Mouse (Mus musculus) neural tube, embryonic 11.5 days (tissue): Measurements from ENCODE around the gene Bcl2l1. TPM values are rescaled to one million over a fixed set of nuclear protein-coding genes. Genes with fewer than 3 reads are reported as not detected.

ENCODE experiments used
- ATAC-seq: fragments of 200-750 bp; cut with Nextera tagmentation; 2 replicates; pipeline ENCODE4 v1.8.0; 2017; ENCODE audit warnings: moderate number of reproducible peaks, mild to moderate bottlenecking, moderate TSS enrichment, moderate library complexity; ENCODE audit not compliant: insufficient read depth, low FRiP score, low TSS enrichment
- DNase-seq: peaks from one replicate; pipeline ENCODE4 v3.0.0-alpha.2; 2015; ENCODE audit warnings: low spot score
- H3K27ac ChIP-seq: fragments of 300-500 bp; sonication (generic); 2 replicates; pipeline ENCODE4 v1.5.1; 2014; ENCODE audit warnings: low read depth, mild to moderate bottlenecking, low read length
- H3K27me3 ChIP-seq: fragments of 300-500 bp; sonication (generic); 2 replicates; pipeline ENCODE4 v1.6.1; 2014; ENCODE audit warnings: mild to moderate bottlenecking, low read length, mixed read lengths; ENCODE audit not compliant: control insufficient read depth, insufficient read depth
- H3K36me3 ChIP-seq: fragments of 300-500 bp; sonication (generic); 2 replicates; pipeline ENCODE4 v1.6.1; 2014; ENCODE audit warnings: mild to moderate bottlenecking, low read length, moderate library complexity, mixed read lengths; ENCODE audit not compliant: control insufficient read depth, insufficient read depth
- H3K4me1 ChIP-seq: fragments of 300-500 bp; sonication (generic); 2 replicates; pipeline ENCODE4 v1.6.1; 2014; ENCODE audit warnings: low read length, mixed read lengths; ENCODE audit not compliant: control insufficient read depth, insufficient read depth
- H3K4me2 ChIP-seq: fragments of 300-500 bp; sonication (generic); 2 replicates; pipeline ENCODE4 v1.6.1; 2014; ENCODE audit warnings: low read depth, mild to moderate bottlenecking, moderate library complexity
- H3K4me3 ChIP-seq: fragments of 300-500 bp; sonication (generic); 2 replicates; pipeline ENCODE4 v1.5.1; 2014; ENCODE audit warnings: low read depth, low read length
- H3K9ac ChIP-seq: fragments of 300-500 bp; sonication (generic); 2 replicates; pipeline ENCODE4 v1.6.1; 2014; ENCODE audit warnings: mild to moderate bottlenecking, low read length
- H3K9me3 ChIP-seq: fragments of 300-500 bp; sonication (generic); 2 replicates; pipeline ENCODE4 v1.6.1; 2016; ENCODE audit warnings: low read length; ENCODE audit not compliant: control insufficient read depth
- WGBS: fragments of 180-500 bp; shearing (Covaris S2); extraction: QIAGEN DNeasy Blood & Tissue Kit; methylation state at CpG from one replicate; pipeline ENCODE4 v1.1.7; 2014; 5-methylcytosine and 5-hydroxymethylcytosine counted together
- polyA plus RNA-seq: library from polyadenylated mRNA; unstranded; fragments of >200 nt; fragmentation: Nextera tagmentation; extraction: Ambion mirVana; gene quantifications from 2 replicates; pipeline ENCODE4 v1.2.1, GENCODE M21; 2014

The Bcl2l1 gene
- polyA plus RNA-seq, 1 experiment from 2014 or later: 132 TPM

GRCm38 (mm10) chr2:152847057-152847814 is 15.7 kb upstream of the Bcl2l1 start:
- Histone ChIP-seq H3K27me3 (no peaks in the 10 kb centered on the region), H3K27ac (no peak overlapping the region), H3K4me1 (peaks cover 12% of the 10 kb centered on the region; the same call in 1 of the 2 replicates), H3K4me2 (peak overlapping the region; percentile 27), H3K4me3 (no peak overlapping the region), H3K9ac (no peak overlapping the region), H3K36me3 (no peaks in the 10 kb centered on the region), H3K9me3 (no peaks in the 10 kb centered on the region)
- 20% methylated on average over 3 of the region's 3 CpGs for WGBS
- no peak for DNase-seq
- no peak; the same call in 1 of the 2 replicates for ATAC-seq

GRCm38 (mm10) chr2:152842741-152843140 is 11.2 kb upstream of the Bcl2l1 start:
- Histone ChIP-seq H3K9ac (no peak overlapping the region), H3K4me2 (no peak overlapping the region), H3K4me3 (no peak overlapping the region), H3K36me3 (no peaks in the 10 kb centered on the region), H3K4me1 (no peaks in the 10 kb centered on the region), H3K27me3 (no peaks in the 10 kb centered on the region), H3K27ac (no peak overlapping the region), H3K9me3 (no peaks in the 10 kb centered on the region)
- DNase-seq: no peak
- no peak for ATAC-seq
- WGBS: 75% methylated on average over 3 of the region's 3 CpGs

DNA sequence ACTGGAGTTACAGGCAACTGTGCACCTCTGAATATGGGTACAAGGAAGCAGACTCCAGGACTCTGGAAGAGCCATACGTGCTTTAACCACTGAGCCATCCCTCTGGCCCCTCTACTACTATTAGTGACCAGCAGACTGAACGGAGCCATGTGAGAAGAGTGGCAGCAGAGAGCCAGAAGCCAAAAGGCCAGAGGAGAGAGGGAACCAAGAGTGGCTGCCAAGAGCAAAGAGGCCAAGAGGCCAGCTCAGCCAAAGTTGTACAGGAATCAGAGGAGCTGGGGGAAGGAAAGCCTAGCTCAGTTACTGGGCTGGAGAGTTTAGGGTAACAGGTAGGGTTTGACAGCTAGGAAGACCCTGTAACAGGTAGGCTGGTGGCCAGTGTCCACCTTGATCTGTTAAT is 7.7 kb upstream of the Bcl2l1 start:
- no peak overlapping the region for H3K27ac ChIP-seq
- H3K27me3 ChIP-seq: no peaks in the 10 kb centered on the region
- H3K36me3 ChIP-seq: no peaks in the 10 kb centered on the region
- ATAC-seq (no peak), DNase-seq (no peak)
- no peak overlapping the region for H3K4me2 ChIP-seq
- H3K4me3 ChIP-seq: no peak overlapping the region
- no peak overlapping the region for H3K9ac ChIP-seq
- 70% methylated on average over 2 of the region's 2 CpGs for WGBS
- no peaks in the 10 kb centered on the region for H3K4me1 ChIP-seq
- no peaks in the 10 kb centered on the region for H3K9me3 ChIP-seq

DNA sequence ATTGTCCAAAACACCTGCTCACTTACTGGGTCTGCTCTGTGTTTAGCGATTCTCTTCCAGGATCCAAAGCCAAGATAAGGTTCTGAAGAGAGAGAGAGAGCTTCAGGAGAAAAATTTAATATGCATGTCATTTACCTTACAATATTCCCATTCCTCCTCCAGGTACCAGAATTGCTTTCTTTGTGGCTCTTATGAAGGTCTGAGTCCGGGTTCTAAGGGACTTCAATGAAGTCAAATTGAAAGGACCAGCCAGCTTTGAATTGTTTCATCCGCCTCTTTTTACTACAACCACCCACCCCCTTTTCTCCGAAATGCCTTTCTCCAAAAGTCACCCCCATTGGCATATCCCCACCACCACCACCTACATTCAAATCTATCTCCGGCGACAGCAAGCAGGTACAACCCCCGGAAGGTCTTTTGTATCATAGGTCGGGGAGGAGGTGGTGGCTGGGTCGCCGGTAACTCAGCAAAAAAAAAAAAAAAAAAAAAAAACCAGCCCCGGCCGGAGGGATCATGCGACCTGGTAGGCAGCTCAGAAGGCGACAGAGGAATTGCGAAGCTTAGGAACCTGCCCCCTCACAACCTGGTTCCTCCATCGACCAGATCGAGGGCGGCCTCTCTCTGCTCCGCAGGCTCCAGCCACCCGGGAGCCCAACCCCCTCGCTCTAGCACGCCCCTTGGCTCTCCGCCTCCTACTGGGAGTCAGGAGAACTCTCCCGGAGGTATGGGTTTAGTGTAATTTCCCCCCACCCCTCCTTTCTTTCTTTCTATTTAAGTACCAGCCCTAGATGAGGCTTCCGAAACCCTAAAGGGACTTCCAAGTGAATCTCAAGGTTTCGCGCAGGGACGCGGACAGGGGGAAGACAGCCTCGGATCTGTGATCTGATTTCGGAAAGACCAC is 1.3 kb downstream of the Bcl2l1 start:
- Histone ChIP-seq H3K36me3 (no peaks in the 10 kb centered on the region), H3K27me3 (no peaks in the 10 kb centered on the region), H3K9ac (peak overlapping the region; percentile 91), H3K4me2 (peak overlapping the region; percentile 67), H3K9me3 (no peaks in the 10 kb centered on the region), H3K27ac (peak overlapping the region; percentile 94), H3K4me1 (peaks cover 21% of the 10 kb centered on the region), H3K4me3 (peak overlapping the region; percentile 61)
- WGBS: 3% methylated on average over 31 of the region's 31 CpGs
- ATAC-seq (peak; percentile 82), DNase-seq (peak; percentile 86)

- Histone ChIP-seq H3K27ac (no peak overlapping the region), H3K9me3 (no peaks in the 10 kb centered on the region), H3K36me3 (no peaks in the 10 kb centered on the region), H3K4me2 (peak overlapping the region; percentile 67), H3K4me1 (peaks cover 21% of the 10 kb centered on the region), H3K27me3 (no peaks in the 10 kb centered on the region), H3K4me3 (peak overlapping the region; percentile 61), H3K9ac (peak overlapping the region; percentile 56)
- WGBS: 80% methylated on average over 23 of the region's 23 CpGs
- DNase-seq (no peak), ATAC-seq (no peak)
Measured at GRCm38 (mm10) chr2:152829367-152829881, 2.1 kb downstream of the Bcl2l1 start.

DNA sequence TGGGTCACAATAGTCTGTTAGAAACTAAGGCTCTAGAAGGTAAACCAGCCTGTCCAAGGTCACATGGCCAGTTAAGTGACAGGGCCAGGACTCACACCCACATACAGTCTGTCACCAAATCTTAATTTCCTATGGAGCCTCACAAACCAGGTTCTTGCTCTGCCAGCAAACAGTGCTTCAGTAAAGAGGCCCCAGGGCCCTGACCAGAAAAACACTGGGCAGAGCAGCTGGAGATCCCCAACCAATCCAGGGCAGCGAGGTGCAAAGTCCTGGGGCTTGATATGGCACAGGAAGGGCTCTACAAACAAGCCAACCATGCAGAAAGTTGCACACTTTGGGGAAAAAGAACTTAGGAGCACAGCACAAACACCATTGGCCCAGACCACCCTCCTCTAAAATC is 3.0 kb downstream of the Bcl2l1 start:
- peaks cover 21% of the 10 kb centered on the region for H3K4me1 ChIP-seq
- H3K9ac ChIP-seq: peak overlapping the region; percentile 40
- ATAC-seq (no peak), DNase-seq (no peak)
- 60% methylated on average over 1 of the region's 1 CpGs for WGBS
- H3K9me3 ChIP-seq: no peaks in the 10 kb centered on the region
- H3K27me3 ChIP-seq: no peaks in the 10 kb centered on the region
- H3K4me2 ChIP-seq: peak overlapping the region; percentile 67
- H3K36me3 ChIP-seq: no peaks in the 10 kb centered on the region
- peak overlapping the region; percentile 61 for H3K4me3 ChIP-seq
- H3K27ac ChIP-seq: no peak overlapping the region

DNA sequence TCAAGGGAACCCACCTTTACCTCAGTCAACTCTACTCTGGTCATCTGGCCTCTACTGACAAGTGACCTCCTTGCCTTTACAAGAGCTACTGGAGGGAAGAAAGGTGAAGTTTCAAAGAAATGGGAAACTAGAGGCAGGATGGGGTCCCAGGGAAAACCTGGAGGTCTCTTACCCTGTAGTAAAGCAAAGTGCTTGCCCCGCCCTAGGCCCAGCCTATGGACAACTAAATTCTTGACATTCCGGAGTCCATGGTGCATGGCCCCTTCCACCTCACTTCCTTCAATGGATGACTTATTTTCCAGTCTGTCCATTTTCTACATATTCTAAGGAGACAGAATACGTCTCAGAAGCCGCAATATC is 3.5 kb downstream of the Bcl2l1 start:
- peak overlapping the region; percentile 67 for H3K4me2 ChIP-seq
- peak overlapping the region; percentile 61 for H3K4me3 ChIP-seq
- no peak overlapping the region for H3K9ac ChIP-seq
- WGBS: 68% methylated on average over 4 of the region's 4 CpGs
- no peak overlapping the region for H3K27ac ChIP-seq
- H3K9me3 ChIP-seq: no peaks in the 10 kb centered on the region
- peaks cover 21% of the 10 kb centered on the region for H3K4me1 ChIP-seq
- DNase-seq: no peak
- H3K27me3 ChIP-seq: no peaks in the 10 kb centered on the region
- no peak for ATAC-seq
- no peaks in the 10 kb centered on the region for H3K36me3 ChIP-seq

GRCm38 (mm10) chr2:152827321-152828010 is 4.1 kb downstream of the Bcl2l1 start:
- ATAC-seq (no peak), DNase-seq (no peak)
- peaks cover 21% of the 10 kb centered on the region for H3K4me1 ChIP-seq
- 79% methylated on average over 8 of the region's 8 CpGs for WGBS
- H3K27ac ChIP-seq: no peak overlapping the region
- no peak overlapping the region for H3K9ac ChIP-seq
- H3K4me3 ChIP-seq: no peak overlapping the region
- H3K27me3 ChIP-seq: no peaks in the 10 kb centered on the region
- no peaks in the 10 kb centered on the region for H3K9me3 ChIP-seq
- H3K4me2 ChIP-seq: peak overlapping the region; percentile 67
- no peaks in the 10 kb centered on the region for H3K36me3 ChIP-seq
